Mouse (Mus musculus) embryonic facial prominence, embryonic 15.5 days (tissue): ENCODE measurements at regions not wholly inside any gene's neighbourhood (a gene's known extent, or its start where the extent isn't known, plus 50 kb on each side); places are given as distances from the start of the nearest gene placed in this dataset.
A peak's percentile ranks its signal among the peaks of the same experiment; 100 is the strongest.

Experiments used
- ATAC-seq: fragments of 200-750 bp; cut with Nextera tagmentation; 2 replicates; pipeline ENCODE4 v1.8.0; 2017; ENCODE audit warnings: low read depth, moderate TSS enrichment; ENCODE audit not compliant: insufficient number of reproducible peaks, low FRiP score, low TSS enrichment
- H3K27ac ChIP-seq: fragments of 300-500 bp; sonication (generic); replicated peaks from 2 replicates; pipeline ENCODE4 v1.5.1; 2015; ENCODE audit warnings: mild to moderate bottlenecking, inconsistent platforms
- H3K27me3 ChIP-seq: fragments of 300-500 bp; sonication (generic); 2 replicates; pipeline ENCODE4 v1.6.1; 2015; ENCODE audit warnings: inconsistent platforms
- H3K36me3 ChIP-seq: fragments of 300-500 bp; sonication (generic); 2 replicates; pipeline ENCODE4 v1.6.1; 2015; ENCODE audit warnings: mild to moderate bottlenecking, inconsistent platforms
- H3K4me1 ChIP-seq: fragments of 300-500 bp; sonication (generic); 2 replicates; pipeline ENCODE4 v1.6.1; 2015; ENCODE audit warnings: inconsistent platforms
- H3K4me2 ChIP-seq: fragments of 300-500 bp; sonication (generic); replicated peaks from 2 replicates; pipeline ENCODE4 v1.6.1; 2015; ENCODE audit warnings: mild to moderate bottlenecking, inconsistent platforms
- H3K4me3 ChIP-seq: fragments of 300-500 bp; sonication (generic); replicated peaks from 2 replicates; pipeline ENCODE4 v1.5.1; 2015; ENCODE audit warnings: mild to moderate bottlenecking, inconsistent platforms
- H3K9ac ChIP-seq: fragments of 300-500 bp; sonication (generic); 2 replicates; pipeline ENCODE4 v1.6.1; 2015; ENCODE audit warnings: inconsistent platforms
- H3K9me3 ChIP-seq: fragments of 300-500 bp; sonication (generic); replicated peaks from 2 replicates; pipeline ENCODE4 v1.6.1; 2016; ENCODE audit warnings: inconsistent platforms
- WGBS: fragments of 180-500 bp; shearing (Covaris S2); methylation state at CpG from one replicate; pipeline ENCODE4 v1.1.7; 2015; 5-methylcytosine and 5-hydroxymethylcytosine counted together

GRCm38 (mm10) chr2:75461019-75461418 is 198.0 kb upstream of the Hnrnpa3 start:
- ATAC-seq = no peak
- H3K27me3 ChIP-seq = no peaks in the 10 kb centered on the region
- no peak overlapping the region for H3K4me2 ChIP-seq
- 48% methylated on average over 5 of the region's 5 CpGs for WGBS
- peaks cover 8% of the 10 kb centered on the region; the same call in 1 of the 2 replicates for H3K4me1 ChIP-seq
- H3K9me3 ChIP-seq = no peaks in the 10 kb centered on the region
- no peaks in the 10 kb centered on the region for H3K36me3 ChIP-seq
- no peak overlapping the region for H3K9ac ChIP-seq
- no peak overlapping the region for H3K27ac ChIP-seq
- no peak overlapping the region for H3K4me3 ChIP-seq

DNA sequence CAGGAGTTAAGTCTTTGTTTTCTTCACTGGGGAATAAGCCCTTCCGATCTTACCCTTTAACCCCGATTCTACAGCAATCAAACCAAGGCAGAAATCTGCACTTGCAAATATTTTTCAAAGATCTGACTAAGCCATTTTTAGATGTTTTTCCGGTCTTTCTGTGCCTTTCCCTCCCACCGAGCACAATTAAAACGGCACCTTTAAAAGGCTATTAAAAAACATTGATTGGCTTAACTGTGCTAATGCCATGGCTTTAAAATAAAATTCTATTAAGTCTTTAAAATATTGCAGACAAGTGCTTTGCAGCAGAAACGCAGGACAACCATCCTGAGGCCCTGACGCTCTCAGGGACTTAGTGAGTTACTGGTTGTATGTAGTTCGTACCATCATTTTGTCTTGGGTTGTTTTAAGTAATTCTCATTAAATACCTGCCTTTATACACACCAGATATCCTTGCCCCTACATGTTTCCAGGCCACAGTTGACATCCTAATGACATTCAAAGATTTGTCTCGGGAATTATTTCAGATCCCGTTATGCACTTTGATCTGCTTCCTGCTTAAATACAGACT is 197.6 kb upstream of the Hnrnpa3 start:
- H3K9me3 ChIP-seq = no peaks in the 10 kb centered on the region
- H3K4me1 ChIP-seq = peaks cover 8% of the 10 kb centered on the region; the same call in 1 of the 2 replicates
- no peaks in the 10 kb centered on the region for H3K27me3 ChIP-seq
- H3K27ac ChIP-seq = no peak overlapping the region
- no peak overlapping the region for H3K4me3 ChIP-seq
- no peak for ATAC-seq
- H3K36me3 ChIP-seq = no peaks in the 10 kb centered on the region
- H3K9ac ChIP-seq = no peak overlapping the region
- WGBS = 46% methylated on average over 10 of the region's 10 CpGs
- no peak overlapping the region for H3K4me2 ChIP-seq

DNA sequence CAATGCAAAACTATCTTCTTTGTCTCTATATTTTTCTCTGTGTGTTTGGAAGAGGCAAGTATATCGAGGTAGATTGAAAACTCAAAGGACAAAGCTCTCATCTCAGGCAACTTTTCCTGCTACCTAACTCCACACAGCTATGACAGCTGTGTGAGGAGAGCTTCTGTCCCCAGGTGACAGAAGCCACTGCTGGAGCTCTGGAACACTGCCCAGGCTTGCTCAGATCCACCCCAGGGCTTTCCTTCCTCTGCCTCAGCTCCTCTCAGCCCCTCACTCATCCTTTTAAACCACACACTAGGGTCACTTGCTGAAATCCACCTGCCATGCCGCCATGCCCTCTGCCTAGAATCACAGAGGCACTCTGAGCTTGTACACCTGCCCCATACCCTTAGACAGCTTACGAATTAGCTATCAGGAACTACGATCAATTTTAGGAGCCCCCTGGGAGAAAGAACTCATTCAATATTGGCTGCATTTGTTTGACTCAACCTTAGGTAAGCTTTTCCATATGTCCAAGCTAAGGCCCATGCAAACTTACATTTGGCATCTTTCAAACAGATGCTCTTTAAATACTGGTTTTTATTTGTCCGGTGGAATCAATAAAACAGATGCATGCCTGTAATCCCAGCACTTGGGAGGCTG is 196.9 kb upstream of the Hnrnpa3 start:
- Histone ChIP-seq H3K4me3 (no peak overlapping the region), H3K27me3 (no peaks in the 10 kb centered on the region), H3K4me2 (no peak overlapping the region), H3K27ac (no peak overlapping the region), H3K9ac (no peak overlapping the region), H3K9me3 (no peaks in the 10 kb centered on the region), H3K36me3 (no peaks in the 10 kb centered on the region), H3K4me1 (peaks cover 8% of the 10 kb centered on the region; the same call in 1 of the 2 replicates)
- no peak for ATAC-seq
- WGBS = 38% methylated on average over 5 of the region's 5 CpGs

DNA sequence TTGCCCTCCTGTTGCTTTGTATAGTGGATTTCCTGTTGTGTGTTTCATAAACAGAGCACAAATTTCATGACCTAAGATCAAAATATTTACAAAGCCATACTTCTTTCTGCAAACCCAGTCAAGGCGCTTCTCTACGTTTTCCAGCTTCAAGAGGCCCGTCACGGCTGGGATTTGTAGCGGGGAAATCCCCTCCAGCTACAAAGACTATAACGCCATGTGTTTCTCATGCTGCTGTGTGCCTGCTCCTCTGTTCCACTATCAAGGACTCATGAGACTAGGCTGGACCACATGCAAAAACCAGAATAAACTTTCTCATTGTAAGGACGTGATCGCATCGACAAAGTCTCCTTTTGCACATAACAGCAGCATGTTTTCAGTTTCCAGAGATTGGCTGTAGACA is 196.0 kb upstream of the Hnrnpa3 start:
- Histone ChIP-seq H3K4me2 (no peak overlapping the region), H3K4me1 (peaks cover 8% of the 10 kb centered on the region; the same call in 1 of the 2 replicates), H3K27ac (no peak overlapping the region), H3K27me3 (no peaks in the 10 kb centered on the region), H3K36me3 (no peaks in the 10 kb centered on the region), H3K9me3 (no peaks in the 10 kb centered on the region), H3K9ac (no peak overlapping the region), H3K4me3 (no peak overlapping the region)
- WGBS = 44% methylated on average over 9 of the region's 9 CpGs
- no peak for ATAC-seq

DNA sequence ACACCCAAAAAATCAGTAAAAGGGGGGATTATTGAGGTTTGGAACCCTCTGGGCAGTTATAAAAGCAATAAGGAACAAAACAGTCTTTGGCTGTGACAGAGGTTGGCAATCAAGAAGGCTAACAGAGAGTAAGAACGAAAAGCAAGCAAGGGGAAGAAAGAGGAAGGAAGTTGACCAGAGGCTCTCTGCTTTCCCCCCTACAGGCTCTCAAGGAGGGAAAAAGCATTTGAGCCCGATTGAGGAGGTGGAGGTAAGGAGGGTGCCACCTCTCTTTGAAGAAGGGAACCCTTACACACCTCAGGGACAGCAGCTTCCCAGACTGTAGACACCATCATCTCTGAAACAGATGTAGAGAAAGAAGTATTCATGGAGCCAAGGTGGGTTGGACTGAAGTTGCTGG is 194.6 kb upstream of the Hnrnpa3 start:
- H3K9me3 ChIP-seq = no peaks in the 10 kb centered on the region
- H3K36me3 ChIP-seq = no peaks in the 10 kb centered on the region
- no peak overlapping the region for H3K4me3 ChIP-seq
- H3K27me3 ChIP-seq = no peaks in the 10 kb centered on the region
- peaks cover 8% of the 10 kb centered on the region; the same call in 1 of the 2 replicates for H3K4me1 ChIP-seq
- H3K9ac ChIP-seq = no peak overlapping the region
- ATAC-seq = no peak
- H3K4me2 ChIP-seq = no peak overlapping the region
- H3K27ac ChIP-seq = no peak overlapping the region
- 46% methylated on average over 2 of the region's 2 CpGs for WGBS

- ATAC-seq = no peak
- no peaks in the 10 kb centered on the region for H3K36me3 ChIP-seq
- 64% methylated on average over 8 of the region's 8 CpGs for WGBS
- no peak overlapping the region for H3K4me2 ChIP-seq
- H3K4me1 ChIP-seq = peaks cover 10% of the 10 kb centered on the region
- H3K27ac ChIP-seq = no peak overlapping the region
- H3K4me3 ChIP-seq = no peak overlapping the region
- no peak overlapping the region for H3K9ac ChIP-seq
- no peaks in the 10 kb centered on the region for H3K27me3 ChIP-seq
- H3K9me3 ChIP-seq = no peaks in the 10 kb centered on the region
These were observed 190.2 kb upstream of the Hnrnpa3 start for GRCm38 (mm10) chr2:75468851-75469250.

- Histone ChIP-seq H3K36me3 (no peaks in the 10 kb centered on the region), H3K27ac (0 out of 2 replicates have a peak overlapping the region, but pooled peaks have one; percentile 17), H3K27me3 (no peaks in the 10 kb centered on the region), H3K9me3 (no peaks in the 10 kb centered on the region), H3K9ac (no peak overlapping the region), H3K4me1 (peaks cover 10% of the 10 kb centered on the region), H3K4me3 (no peak overlapping the region), H3K4me2 (peak overlapping the region; percentile 31; the same call in 1 of the 2 replicates)
- 37% methylated on average over 15 of the region's 15 CpGs for whole genome bisulfite sequencing
- ATAC-seq = 0 out of 2 replicates have a peak, but pooled peaks have one; percentile 43
These were observed 188.9 kb upstream of the Hnrnpa3 start for GRCm38 (mm10) chr2:75469958-75470687.

DNA sequence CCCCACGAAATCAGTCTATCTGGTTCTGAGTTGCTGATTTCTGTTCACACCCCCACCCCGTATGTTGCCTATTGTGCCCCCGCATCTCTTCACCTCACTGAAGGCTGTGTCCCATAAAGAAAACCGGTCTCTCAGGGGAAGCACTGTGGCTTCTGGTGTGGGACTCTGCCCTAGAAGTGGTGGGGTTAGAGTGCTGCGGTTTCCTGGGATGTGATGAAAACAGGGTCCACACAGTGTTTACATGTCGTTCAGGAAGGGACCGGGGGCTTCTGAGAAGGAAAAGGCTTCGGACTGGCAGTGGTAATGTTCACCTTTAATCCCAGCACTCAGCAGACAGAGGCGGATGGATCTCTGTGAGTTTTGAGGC is 188.4 kb upstream of the Hnrnpa3 start:
- no peaks in the 10 kb centered on the region for H3K36me3 ChIP-seq
- peaks cover 10% of the 10 kb centered on the region for H3K4me1 ChIP-seq
- no peak overlapping the region for H3K4me3 ChIP-seq
- 55% methylated on average over 9 of the region's 9 CpGs for WGBS
- no peaks in the 10 kb centered on the region for H3K9me3 ChIP-seq
- no peaks in the 10 kb centered on the region for H3K27me3 ChIP-seq
- no peak for ATAC-seq
- H3K4me2 ChIP-seq = peak overlapping the region; percentile 31; the same call in 1 of the 2 replicates
- no peak overlapping the region for H3K9ac ChIP-seq
- H3K27ac ChIP-seq = 0 out of 2 replicates have a peak overlapping the region, but pooled peaks have one; percentile 17

DNA sequence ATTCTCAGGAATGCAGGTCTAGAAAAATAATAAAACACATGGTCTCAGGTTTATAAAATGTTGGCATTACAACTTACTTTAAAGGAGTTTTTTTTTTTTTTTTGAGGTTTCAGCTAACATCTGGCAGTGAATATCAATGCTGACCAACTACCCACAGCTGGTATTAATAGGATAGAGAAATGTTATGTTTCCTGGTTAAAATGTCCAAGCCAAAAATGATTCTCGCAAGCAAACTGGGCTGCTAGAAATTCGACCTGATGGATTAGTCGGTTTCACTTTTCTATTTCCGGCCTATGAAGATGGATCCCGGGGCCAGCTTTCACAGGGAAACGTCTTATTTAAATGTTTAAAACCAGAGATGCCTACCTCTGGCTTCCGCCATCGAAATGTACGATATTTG is 186.6 kb upstream of the Hnrnpa3 start:
- H3K27ac ChIP-seq = no peak overlapping the region
- no peaks in the 10 kb centered on the region for H3K27me3 ChIP-seq
- no peak overlapping the region for H3K9ac ChIP-seq
- 52% methylated on average over 9 of the region's 9 CpGs for WGBS
- no peaks in the 10 kb centered on the region for H3K36me3 ChIP-seq
- no peak overlapping the region for H3K4me3 ChIP-seq
- peaks cover 10% of the 10 kb centered on the region for H3K4me1 ChIP-seq
- H3K4me2 ChIP-seq = no peak overlapping the region
- no peak for ATAC-seq
- H3K9me3 ChIP-seq = no peaks in the 10 kb centered on the region

DNA sequence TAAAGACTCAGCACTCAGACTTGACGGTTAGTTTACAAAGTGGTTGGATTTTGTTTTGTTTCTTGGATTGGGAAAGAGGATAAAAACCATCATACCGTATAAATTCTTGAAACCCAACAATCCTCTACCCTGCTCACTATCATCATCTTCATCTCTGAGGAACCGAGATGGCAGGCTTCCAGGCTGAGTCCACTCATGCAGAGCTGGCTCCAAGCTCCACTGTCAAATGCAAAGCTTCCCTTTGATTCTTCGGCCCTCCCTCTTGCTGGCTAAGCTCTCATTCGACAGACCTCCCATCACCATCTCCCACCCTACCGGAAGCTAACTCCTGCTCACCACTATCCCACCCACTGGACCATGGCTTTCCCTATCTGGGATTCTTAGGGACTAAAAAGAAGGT is 184.6 kb upstream of the Hnrnpa3 start:
- 52% methylated on average over 6 of the region's 6 CpGs for WGBS
- ATAC-seq = peak; percentile 51; the same call in 1 of the 2 replicates
- H3K36me3 ChIP-seq = no peaks in the 10 kb centered on the region
- no peaks in the 10 kb centered on the region for H3K9me3 ChIP-seq
- H3K9ac ChIP-seq = no peak overlapping the region
- no peak overlapping the region for H3K27ac ChIP-seq
- peaks cover 10% of the 10 kb centered on the region for H3K4me1 ChIP-seq
- H3K4me2 ChIP-seq = no peak overlapping the region
- no peaks in the 10 kb centered on the region for H3K27me3 ChIP-seq
- no peak overlapping the region for H3K4me3 ChIP-seq

- H3K36me3 ChIP-seq = no peaks in the 10 kb centered on the region
- no peak overlapping the region for H3K27ac ChIP-seq
- no peaks in the 10 kb centered on the region for H3K4me1 ChIP-seq
- H3K27me3 ChIP-seq = no peaks in the 10 kb centered on the region
- no peak overlapping the region for H3K4me3 ChIP-seq
- no peak overlapping the region for H3K9ac ChIP-seq
- no peak overlapping the region for H3K4me2 ChIP-seq
- H3K9me3 ChIP-seq = no peaks in the 10 kb centered on the region
- ATAC-seq = no peak
- WGBS = 93% methylated on average over 1 of the region's 1 CpGs
These were observed 182.7 kb upstream of the Hnrnpa3 start for GRCm38 (mm10) chr2:75476350-75476749.
